Mouse (Mus musculus): ENCODE results near the gene Cd47. TPM values are rescaled to one million over a fixed set of nuclear protein-coding genes. Genes with fewer than 3 reads are reported as not detected.

Cd47 gene
- total RNA-seq (2021), result 100 to 1,000 TPM; 238 to 249 TPM

GRCm38 (mm10) chr16:49799597-49800561 is at the start of gene Cd47:
Gene Cd47, plus strand, starts transcription at chr16:49800533.
- intact Hi-C loops (cut with DNase I), result no loop called here
- DNase-seq (ENCODE audit: low spot score in 2 of 2), result no peak

- DNase-seq (ENCODE audit: low spot score in 2 of 2), result no peak
- intact Hi-C loops (cut with DNase I), result no loop called here
Measured at GRCm38 (mm10) chr16:49752906-49753305, 47.4 kb upstream of the Cd47 start.

GRCm38 (mm10) chr16:49753318-49753717 is 47.0 kb upstream of the Cd47 start:
- intact Hi-C loops (cut with DNase I), result no loop called here
- no peak for DNase-seq (ENCODE audit: low spot score in 2 of 2)

GRCm38 (mm10) chr16:49760517-49761203 is 39.7 kb upstream of the Cd47 start:
- DNase-seq (ENCODE audit: low spot score in 2 of 2), result no peak
- intact Hi-C loops (cut with DNase I), result no loop called here

- intact Hi-C loops (cut with DNase I), result no loop called here
- no peak for DNase-seq (ENCODE audit: low spot score in 2 of 2)
Measured at GRCm38 (mm10) chr16:49761981-49762380, 38.4 kb upstream of the Cd47 start.

GRCm38 (mm10) chr16:49766326-49766725 is 34.0 kb upstream of the Cd47 start:
- DNase-seq (ENCODE audit: low spot score in 2 of 2), result no peak
- intact Hi-C loops (cut with DNase I), result no loop called here

- no peak for DNase-seq (ENCODE audit: low spot score in 2 of 2)
- intact Hi-C loops (cut with DNase I), result no loop called here
Measured at GRCm38 (mm10) chr16:49768491-49769031, 31.8 kb upstream of the Cd47 start.

GRCm38 (mm10) chr16:49769831-49770261 is 30.5 kb upstream of the Cd47 start:
- intact Hi-C loops (cut with DNase I), result no loop called here
- no peak for DNase-seq (ENCODE audit: low spot score in 2 of 2)

GRCm38 (mm10) chr16:49770320-49771189 is 29.8 kb upstream of the Cd47 start:
- intact Hi-C loops (cut with DNase I), result no loop called here
- DNase-seq (ENCODE audit: low spot score in 2 of 2), result no peak

GRCm38 (mm10) chr16:49771609-49772396 is 28.5 kb upstream of the Cd47 start:
- no peak for DNase-seq (ENCODE audit: low spot score in 2 of 2)
- intact Hi-C loops (cut with DNase I), result no loop called here

- intact Hi-C loops (cut with DNase I), result no loop called here
Measured at GRCm38 (mm10) chr16:49772576-49772975, 27.8 kb upstream of the Cd47 start.

GRCm38 (mm10) chr16:49773068-49773467 is 27.3 kb upstream of the Cd47 start:
- DNase-seq (ENCODE audit: low spot score in 2 of 2), result no peak
- intact Hi-C loops (cut with DNase I), result no loop called here

More at GRCm38 (mm10) chr16:49772576-49772975, 27.8 kb upstream of the Cd47 start:
- DNase-seq (ENCODE audit: low spot score in 2 of 2), result no peak

GRCm38 (mm10) chr16:49774059-49775001 is 26.0 kb upstream of the Cd47 start:
- intact Hi-C loops (cut with DNase I), result no loop called here
- no peak for DNase-seq (ENCODE audit: low spot score in 2 of 2)

- intact Hi-C loops (cut with DNase I), result no loop called here
- DNase-seq (ENCODE audit: low spot score in 2 of 2), result no peak
Measured at GRCm38 (mm10) chr16:49775002-49775966, 25.0 kb upstream of the Cd47 start.

GRCm38 (mm10) chr16:49776981-49777380 is 23.4 kb upstream of the Cd47 start:
- intact Hi-C loops (cut with DNase I), result no loop called here
- no peak for DNase-seq (ENCODE audit: low spot score in 2 of 2)

- no peak for DNase-seq (ENCODE audit: low spot score in 2 of 2)
- intact Hi-C loops (cut with DNase I), result no loop called here
Measured at GRCm38 (mm10) chr16:49781556-49782156, 18.7 kb upstream of the Cd47 start.

All from left cerebral cortex, postnatal 25 days (tissue).